ENCODE assay signal across 16 mouse cellular contexts in the genomic region with DNA sequence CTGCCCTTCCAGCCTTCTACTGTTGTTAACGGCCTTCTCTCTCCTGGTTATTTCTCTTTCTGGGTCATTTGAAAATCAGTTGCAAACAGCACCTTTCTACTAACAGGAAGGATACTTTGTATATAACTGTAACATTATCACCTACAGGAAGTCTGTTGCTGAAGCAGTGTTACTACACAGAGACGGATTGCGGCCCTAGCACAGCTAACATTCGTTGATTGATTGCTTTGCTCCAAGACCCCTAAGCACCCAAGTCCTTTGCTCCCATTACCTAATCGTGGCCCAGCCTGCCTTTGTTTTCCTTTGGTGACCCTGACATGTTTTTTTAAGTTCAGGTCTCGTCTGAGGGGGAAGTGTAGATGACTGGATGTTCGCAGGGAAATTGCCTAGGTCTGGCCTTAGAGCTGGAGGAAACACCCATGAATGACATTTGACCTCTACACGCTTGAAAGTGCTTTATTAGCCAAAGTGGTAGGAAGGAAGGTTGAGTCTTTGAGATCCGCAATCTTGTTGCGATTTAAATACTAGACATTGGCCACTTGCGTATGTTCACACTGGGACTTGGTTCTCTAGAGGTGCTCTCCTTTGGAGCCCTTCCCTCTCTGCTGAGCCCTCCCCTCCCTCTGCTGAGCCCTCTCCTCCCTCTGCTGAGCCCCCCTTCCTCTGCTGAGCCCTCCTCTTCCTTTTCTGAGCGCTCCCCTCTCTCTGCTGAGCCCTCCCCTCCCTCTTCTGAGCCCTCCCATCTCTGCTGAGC. TPM values are rescaled to one million over a fixed set of nuclear protein-coding genes. Genes with fewer than 3 reads are reported as not detected.
A peak's percentile ranks its signal among the peaks of the same experiment; 100 is the strongest.
DNase-seq lines count a peak whose midpoint lies in the region; ATAC-seq and TF ChIP-seq lines count a peak whose summit lies in the region.
"Had no signal": no experiment of that assay in that cellular context is flagged by ENCODE, and none has a peak within 500 bp of the region (broad histone marks: within the 10 kb centered on the region; RNA-seq: fewer than 3 reads in every experiment).

No protein-coding gene starts in this region.

- no peak for TF ChIP-seq CTCF in bone marrow, adult 2 months (IDR thresholded peaks at IDR 0.05; ENCODE audit: control insufficient read depth, insufficient read depth, low read length)

- ATAC-seq in kidney, embryonic 14.5 days (ENCODE audit: low FRiP score, low TSS enrichment) = peak; percentile 85
- ATAC-seq: forebrain, postnatal 0 days had no signal

- H3K27me3 ChIP-seq in kidney, embryonic 14.5 days (ENCODE audit: control insufficient read depth, insufficient read depth, low read length) = no peaks in the 10 kb centered on the region
- H3K27me3 ChIP-seq in limb, embryonic 10.5 days (ENCODE audit: low read depth, poor library complexity, severe bottlenecking) = no peaks in the 10 kb centered on the region
- H3K27me3 ChIP-seq: megakaryocyte, embryonic 14.5 days had no signal

- peaks cover 3% of the 10 kb centered on the region; the same call in 1 of the 2 replicates for H3K4me1 ChIP-seq in kidney, embryonic 14.5 days (ENCODE audit: control insufficient read depth, insufficient read depth, low read length)
- no peaks in the 10 kb centered on the region for H3K4me1 ChIP-seq in bone marrow, adult 2 months (ENCODE audit: control insufficient read depth, insufficient read depth, low read length)
- peaks cover 29% of the 10 kb centered on the region for H3K4me1 ChIP-seq in limb, embryonic 10.5 days

- no peak overlapping the region for H3K9ac ChIP-seq in kidney, embryonic 14.5 days (ENCODE audit: low read depth, low read length)
- H3K9ac ChIP-seq: forebrain, postnatal 0 days had no signal

- H3K4me2 ChIP-seq in kidney, embryonic 14.5 days (replicated peaks; ENCODE audit: low read depth, low read length) = no peak overlapping the region; the same call in 1 of the 2 replicates

- DNase-seq in kidney, adult 11 months = no peak
- DNase-seq in limb, embryonic 10.5 days (ENCODE audit: low spot score) = no peak
- DNase-seq in mesoderm, embryonic 11.5 days (ENCODE audit: low read depth, low spot score) = peak; percentile 55
- no peak for DNase-seq in gastrocnemius, adult 18-20 months (ENCODE audit: low spot score)
- no peak for DNase-seq in adrenal gland, postnatal 36 days
- DNase-seq: cerebellum, postnatal 14 days; forebrain, postnatal 0 days; gastrocnemius, postnatal 36 days; right cerebral cortex, postnatal 25 days; thymus, adult 2 months had no signal

- no peaks in the 10 kb centered on the region for H3K9me3 ChIP-seq in kidney, embryonic 14.5 days (ENCODE audit: control insufficient read depth, low read length)
- H3K9me3 ChIP-seq in limb, embryonic 10.5 days (replicated peaks) = no peaks in the 10 kb centered on the region

- H3K4me3 ChIP-seq in kidney, embryonic 14.5 days (ENCODE audit: low read length) = no peak overlapping the region
- H3K4me3 ChIP-seq in bone marrow, adult 2 months (replicated peaks; ENCODE audit: control insufficient read depth, low read depth, low read length) = no peak overlapping the region
- H3K4me3 ChIP-seq in limb, embryonic 10.5 days = no peak overlapping the region
- H3K4me3 ChIP-seq: left cerebral cortex, adult 2 months; megakaryocyte, embryonic 14.5 days had no signal

- WGBS in kidney, embryonic 14.5 days = 21% methylated on average over 12 of the region's 12 CpGs
- 61% methylated on average over 12 of the region's 12 CpGs for WGBS in bone marrow, adult 2 months
- 55% methylated on average over 12 of the region's 12 CpGs for WGBS in limb, embryonic 10.5 days

- H3K27ac ChIP-seq in kidney, embryonic 14.5 days (ENCODE audit: low read depth, low read length) = peak overlapping the region; percentile 42; the same call in 1 of the 2 replicates
- peak overlapping the region; percentile 84 for H3K27ac ChIP-seq in bone marrow, adult 2 months (ENCODE audit: control insufficient read depth, insufficient read depth, low read depth, low read length, poor library complexity)
- peak overlapping the region; percentile 30 for H3K27ac ChIP-seq in limb, embryonic 10.5 days
- H3K27ac ChIP-seq: left cerebral cortex, adult 2 months had no signal

- TF ChIP-seq POLR2A in bone marrow, adult 2 months (IDR thresholded peaks at IDR 0.05; ENCODE audit: borderline replicate concordance, control insufficient read depth, low read depth, low read length) = no peak

- no peaks in the 10 kb centered on the region for H3K36me3 ChIP-seq in kidney, embryonic 14.5 days (ENCODE audit: control insufficient read depth, insufficient read depth, low read length)
- H3K36me3 ChIP-seq in limb, embryonic 10.5 days = peaks cover 36% of the 10 kb centered on the region

RNA-seq across cellular contexts. Expression of gene Rtkn2, which starts 49.1 kb away (rescaled TPM):
- 7.4 and 11.5 TPM in 2 replicates for polyA plus RNA-seq in kidney, embryonic 14.5 days (2014; fragmentation: Nextera tagmentation; extraction: Ambion mirVana)
- 1.0 and 2.5 TPM in 2 replicates for polyA plus RNA-seq in bone marrow, adult 2 months (2011; ENCODE audit: insufficient read depth, insufficient read length, low replicate concordance, missing spikeins)
- polyA plus RNA-seq in limb, embryonic 10.5 days (2016; fragmentation: Nextera tagmentation; extraction: Ambion mirVana) = 9.3 and 11.8 TPM in 2 replicates
- under 1 TPM; 0.41 to 0.47 TPM for total RNA-seq in gastrocnemius, adult 18-20 months (2021)
- total RNA-seq in adrenal gland, postnatal 36 days (2021) = under 1 TPM; 0.17 to 0.46 TPM
- polyA plus RNA-seq: large intestine, adult 2 months; liver, adult 2 months had no signal

Comparison
In these comparisons a context has a peak if more than half of its experiments do, and no peak if none do; other contexts are left out.
1. H3K27ac ChIP-seq: peak in every context shown above with its lines; median percentile 84 in bone marrow, adult 2 months; 42 in kidney, embryonic 14.5 days; 30 in limb, embryonic 10.5 days.